26 mouse cellular contexts compared by ENCODE assay signal in genomic region chr16:92209291-92209781, GRCm38 (mm10).
A peak's percentile ranks its signal among the peaks of the same experiment; 100 is the strongest.
DNase-seq lines count a peak whose midpoint lies in the region; ATAC-seq and TF ChIP-seq lines count a peak whose summit lies in the region.
"Had no signal": no experiment of that assay in that cellular context is flagged by ENCODE, and none has a peak within 500 bp of the region (broad histone marks: within the 10 kb centered on the region; RNA-seq: fewer than 3 reads in every experiment).

No protein-coding gene starts in this region.

- peak; percentile 3 for DNase-seq in adrenal gland, adult 2 months
- no peak for DNase-seq in adrenal gland, adult 18-20 months (ENCODE audit: low spot score in 2 of 2)
- DNase-seq in kidney, postnatal 0 days (ENCODE audit: low spot score) = peak; percentile 76
- no peak for DNase-seq in kidney, adult 8-10 months
- DNase-seq in skeletal muscle tissue, adult 2 months (ENCODE audit: low read depth, low spot score) = peak; percentile 14
- DNase-seq: cerebellum, adult 2 months; cerebellum, postnatal 36 days; heart, adult 11 months; heart, postnatal 14 days; kidney, adult 9 months; kidney, postnatal 25 days; lung, postnatal 4 days; right cerebral cortex, adult 18-20 months; right cerebral cortex, postnatal 4 days; thymus, postnatal 36 days had no signal

- no peaks in the 10 kb centered on the region for H3K36me3 ChIP-seq in kidney, postnatal 0 days (ENCODE audit: insufficient read depth, low read length)
- no peaks in the 10 kb centered on the region for H3K36me3 ChIP-seq in embryonic facial prominence, embryonic 15.5 days
- no peaks in the 10 kb centered on the region for H3K36me3 ChIP-seq in neural tube, embryonic 15.5 days
- H3K36me3 ChIP-seq: heart, embryonic 13.5 days; hindbrain, embryonic 12.5 days; limb, embryonic 12.5 days; lung, embryonic 15.5 days; stomach, embryonic 15.5 days had no signal

- no peaks in the 10 kb centered on the region for H3K9me3 ChIP-seq in kidney, postnatal 0 days (replicated peaks; ENCODE audit: low read length)
- no peaks in the 10 kb centered on the region for H3K9me3 ChIP-seq in embryonic facial prominence, embryonic 15.5 days (replicated peaks)
- no peaks in the 10 kb centered on the region for H3K9me3 ChIP-seq in neural tube, embryonic 15.5 days (replicated peaks)
- H3K9me3 ChIP-seq: forebrain, embryonic 13.5 days; heart, embryonic 13.5 days; hindbrain, embryonic 12.5 days; limb, embryonic 12.5 days; lung, embryonic 15.5 days; stomach, embryonic 15.5 days had no signal

- WGBS in kidney, postnatal 0 days = 65% methylated on average over 5 of the region's 5 CpGs
- WGBS in embryonic facial prominence, embryonic 15.5 days = 34% methylated on average over 5 of the region's 5 CpGs
- WGBS in neural tube, embryonic 15.5 days = 86% methylated on average over 5 of the region's 5 CpGs

- no peak overlapping the region for H3K9ac ChIP-seq in kidney, postnatal 0 days (ENCODE audit: low read depth, low read length)
- H3K9ac ChIP-seq in embryonic facial prominence, embryonic 15.5 days = no peak overlapping the region
- H3K9ac ChIP-seq in neural tube, embryonic 15.5 days (replicated peaks) = no peak overlapping the region
- H3K9ac ChIP-seq: forebrain, embryonic 13.5 days; heart, embryonic 13.5 days; hindbrain, embryonic 12.5 days; limb, embryonic 12.5 days; liver, embryonic 14.5 days; lung, embryonic 15.5 days; stomach, embryonic 15.5 days had no signal

- no peak for TF ChIP-seq CTCF in kidney, postnatal 0 days (IDR thresholded peaks at IDR 0.05; ENCODE audit: low read depth)

- no peak overlapping the region for H3K27ac ChIP-seq in kidney, postnatal 0 days
- H3K27ac ChIP-seq in embryonic facial prominence, embryonic 15.5 days (replicated peaks) = 0 out of 2 replicates have a peak overlapping the region, but pooled peaks have one; percentile 58
- H3K27ac ChIP-seq in neural tube, embryonic 15.5 days (replicated peaks) = no peak overlapping the region
- H3K27ac ChIP-seq: forebrain, embryonic 13.5 days; heart, embryonic 13.5 days; hindbrain, embryonic 12.5 days; layer of hippocampus, adult 2 months; limb, embryonic 12.5 days; liver, embryonic 14.5 days; lung, embryonic 15.5 days; stomach, embryonic 15.5 days had no signal

- H3K4me1 ChIP-seq in kidney, postnatal 0 days (replicated peaks; ENCODE audit: insufficient read depth, low read length) = no peaks in the 10 kb centered on the region
- H3K4me1 ChIP-seq in embryonic facial prominence, embryonic 15.5 days = peaks cover 25% of the 10 kb centered on the region
- H3K4me1 ChIP-seq in neural tube, embryonic 15.5 days = 0 out of 2 replicates have a peak, but pooled peaks cover 2% of the 10 kb centered on the region
- H3K4me1 ChIP-seq: forebrain, embryonic 13.5 days; heart, embryonic 13.5 days; hindbrain, embryonic 12.5 days; lung, embryonic 15.5 days; stomach, embryonic 15.5 days had no signal

- no peak overlapping the region for H3K4me3 ChIP-seq in kidney, postnatal 0 days (replicated peaks; ENCODE audit: low read depth, low read length)
- no peak overlapping the region for H3K4me3 ChIP-seq in embryonic facial prominence, embryonic 15.5 days (replicated peaks)
- H3K4me3 ChIP-seq in neural tube, embryonic 15.5 days (replicated peaks) = no peak overlapping the region
- H3K4me3 ChIP-seq: forebrain, embryonic 13.5 days; heart, embryonic 13.5 days; hindbrain, embryonic 12.5 days; layer of hippocampus, adult 2 months; limb, embryonic 12.5 days; lung, embryonic 15.5 days; stomach, embryonic 15.5 days had no signal

- no peak for ATAC-seq in kidney, postnatal 0 days (replicated peaks; ENCODE audit: low FRiP score, low read depth)
- ATAC-seq in embryonic facial prominence, embryonic 15.5 days (ENCODE audit: insufficient number of reproducible peaks, low FRiP score, low TSS enrichment, low read depth) = peak; percentile 47; the same call in 1 of the 2 replicates
- no peak for ATAC-seq in neural tube, embryonic 15.5 days (ENCODE audit: low FRiP score)
- ATAC-seq: forebrain, embryonic 13.5 days; midbrain, embryonic 16.5 days had no signal

- no peaks in the 10 kb centered on the region for H3K27me3 ChIP-seq in kidney, postnatal 0 days (ENCODE audit: insufficient read depth, low read length)
- H3K27me3 ChIP-seq in embryonic facial prominence, embryonic 15.5 days = no peaks in the 10 kb centered on the region
- no peaks in the 10 kb centered on the region for H3K27me3 ChIP-seq in neural tube, embryonic 15.5 days (replicated peaks)
- H3K27me3 ChIP-seq: forebrain, embryonic 13.5 days; heart, embryonic 13.5 days; hindbrain, embryonic 12.5 days; limb, embryonic 12.5 days; lung, embryonic 15.5 days; stomach, embryonic 15.5 days had no signal

- no peak overlapping the region for H3K4me2 ChIP-seq in kidney, postnatal 0 days (ENCODE audit: low read length)
- H3K4me2 ChIP-seq in embryonic facial prominence, embryonic 15.5 days (replicated peaks) = no peak overlapping the region
- no peak overlapping the region for H3K4me2 ChIP-seq in neural tube, embryonic 15.5 days
- H3K4me2 ChIP-seq: forebrain, embryonic 13.5 days; heart, embryonic 13.5 days; hindbrain, embryonic 12.5 days; limb, embryonic 12.5 days; lung, embryonic 15.5 days; stomach, embryonic 15.5 days had no signal

Comparison
In these comparisons a context has a peak if more than half of its experiments do, and no peak if none do; other contexts are left out.
1. DNase-seq: peak in adrenal gland, adult 2 months (single experiment), kidney, postnatal 0 days (single experiment) and skeletal muscle tissue, adult 2 months (single experiment); none in adrenal gland, adult 18-20 months (0 of 2) and kidney, adult 8-10 months (0 of 2).